9 mouse cellular contexts compared by ENCODE assay signal in genomic region chr11:69557381-69557958, GRCm38 (mm10). TPM values are rescaled to one million over a fixed set of nuclear protein-coding genes. Genes with fewer than 3 reads are reported as not detected.
DNase-seq lines count a peak whose midpoint lies in the region; ATAC-seq and TF ChIP-seq lines count a peak whose summit lies in the region.
"Had no signal": no experiment of that assay in that cellular context is flagged by ENCODE, and none has a peak within 500 bp of the region (broad histone marks: within the 10 kb centered on the region; RNA-seq: fewer than 3 reads in every experiment).

No protein-coding gene starts in this region.

- no peak overlapping the region for H3K27ac ChIP-seq in heart, embryonic 13.5 days (replicated peaks)
- H3K27ac ChIP-seq in cortical plate, adult 2 months (ENCODE audit: insufficient read depth, low read length), result no peak overlapping the region
- peak overlapping the region; percentile 91 for H3K27ac ChIP-seq in hindbrain, embryonic 10.5 days
- peak overlapping the region; percentile 59 for H3K27ac ChIP-seq in midbrain, embryonic 13.5 days

- no peak for ATAC-seq in heart, embryonic 13.5 days (ENCODE audit: extremely low read depth, insufficient number of reproducible peaks, low FRiP score, low TSS enrichment)
- ATAC-seq in midbrain, embryonic 13.5 days, result no peak
- ATAC-seq: lung, postnatal 0 days had no signal

- peak overlapping the region; percentile 95 for H3K4me2 ChIP-seq in heart, embryonic 13.5 days
- H3K4me2 ChIP-seq in midbrain, embryonic 13.5 days (replicated peaks), result peak overlapping the region; percentile 80

- no peaks in the 10 kb centered on the region for H3K9me3 ChIP-seq in heart, embryonic 13.5 days
- no peaks in the 10 kb centered on the region for H3K9me3 ChIP-seq in hindbrain, embryonic 10.5 days
- no peaks in the 10 kb centered on the region for H3K9me3 ChIP-seq in midbrain, embryonic 13.5 days

- WGBS in heart, embryonic 13.5 days, result 44% methylated on average over 14 of the region's 14 CpGs
- WGBS in hindbrain, embryonic 10.5 days, result 13% methylated on average over 14 of the region's 14 CpGs
- 13% methylated on average over 14 of the region's 14 CpGs for WGBS in midbrain, embryonic 13.5 days

- TF ChIP-seq CTCF in cortical plate, adult 2 months (IDR thresholded peaks at IDR 0.05; ENCODE audit: extremely low read depth, insufficient read depth, low read length), result no peak

- peak overlapping the region; percentile 6; the same call in 1 of the 2 replicates for H3K4me3 ChIP-seq in heart, embryonic 13.5 days
- peak overlapping the region; percentile 48 for H3K4me3 ChIP-seq in cortical plate, adult 2 months (ENCODE audit: insufficient read depth, low read length)
- H3K4me3 ChIP-seq in hindbrain, embryonic 10.5 days, result peak overlapping the region; percentile 91
- peak overlapping the region; percentile 94 for H3K4me3 ChIP-seq in midbrain, embryonic 13.5 days (replicated peaks)

- peaks cover 39% of the 10 kb centered on the region for H3K36me3 ChIP-seq in heart, embryonic 13.5 days
- H3K36me3 ChIP-seq in hindbrain, embryonic 10.5 days, result peaks cover 42% of the 10 kb centered on the region
- peaks cover 31% of the 10 kb centered on the region for H3K36me3 ChIP-seq in midbrain, embryonic 13.5 days

- peaks cover 63% of the 10 kb centered on the region for H3K4me1 ChIP-seq in heart, embryonic 13.5 days
- H3K4me1 ChIP-seq in cortical plate, adult 2 months (ENCODE audit: control insufficient read depth, insufficient read depth, low read length), result peaks cover 5% of the 10 kb centered on the region
- peaks cover 100% of the 10 kb centered on the region for H3K4me1 ChIP-seq in hindbrain, embryonic 10.5 days (replicated peaks)
- H3K4me1 ChIP-seq in midbrain, embryonic 13.5 days (replicated peaks), result peaks cover 95% of the 10 kb centered on the region

- TF ChIP-seq POLR2A in cortical plate, adult 2 months (IDR thresholded peaks at IDR 0.05; ENCODE audit: extremely low read depth, insufficient read depth, low read length), result no peak

- H3K27me3 ChIP-seq in heart, embryonic 13.5 days (replicated peaks), result peaks cover 26% of the 10 kb centered on the region
- H3K27me3 ChIP-seq in hindbrain, embryonic 10.5 days (ENCODE audit: insufficient read depth, poor library complexity, severe bottlenecking), result peaks cover 12% of the 10 kb centered on the region; the same call in 1 of the 2 replicates
- H3K27me3 ChIP-seq in midbrain, embryonic 13.5 days, result no peaks in the 10 kb centered on the region

- no peak overlapping the region for H3K9ac ChIP-seq in heart, embryonic 13.5 days
- H3K9ac ChIP-seq in midbrain, embryonic 13.5 days (replicated peaks), result peak overlapping the region; percentile 99

- no peak for DNase-seq in heart, adult 18-20 months
- DNase-seq in hindbrain, embryonic 10.5 days (ENCODE audit: low spot score), result peak; percentile 69
- DNase-seq in spleen, adult 12 weeks (ENCODE audit: low spot score), result no peak
- no peak for DNase-seq in kidney, adult 11 months
- no peak for DNase-seq in lung, adult 18-20 months

RNA-seq across cellular contexts. Expression of gene Efnb3, which starts 2.5 kb away (rescaled TPM):
- polyA plus RNA-seq in heart, embryonic 13.5 days (2015; fragmentation: Nextera tagmentation; extraction: Ambion mirVana), result 56.2 and 59.9 TPM in 2 replicates
- total RNA-seq in heart, adult 18-20 months (2021), result 100 to 1,000 TPM; 111 to 140 TPM
- polyA plus RNA-seq in cortical plate, adult 2 months (2012; rRNA removed), result 68.2 and 77.1 TPM in 2 replicates
- polyA plus RNA-seq in hindbrain, embryonic 10.5 days (2016; fragmentation: Nextera tagmentation; extraction: Ambion mirVana), result 61.9 and 67.2 TPM in 2 replicates
- 95.0 and 130 TPM in 2 replicates for polyA plus RNA-seq in midbrain, embryonic 13.5 days (2015; fragmentation: Nextera tagmentation; extraction: Ambion mirVana)

RNA-seq across cellular contexts. Expression of gene Dnah2, which starts 8.6 kb away (rescaled TPM):
- 0.07 and 0.28 TPM in 2 replicates for polyA plus RNA-seq in heart, embryonic 13.5 days (2015; fragmentation: Nextera tagmentation; extraction: Ambion mirVana)
- under 1 TPM; 0.10 to 0.51 TPM for total RNA-seq in heart, adult 18-20 months (2021)
- 1.6 and 2.1 TPM in 2 replicates for polyA plus RNA-seq in cortical plate, adult 2 months (2012; rRNA removed)
- 2.0 and 2.6 TPM in 2 replicates for polyA plus RNA-seq in hindbrain, embryonic 10.5 days (2016; fragmentation: Nextera tagmentation; extraction: Ambion mirVana)
- polyA plus RNA-seq in midbrain, embryonic 13.5 days (2015; fragmentation: Nextera tagmentation; extraction: Ambion mirVana), result 2.2 and 2.7 TPM in 2 replicates

RNA-seq across cellular contexts. Expression of gene Wrap53, which starts 22.6 kb away (rescaled TPM):
- 16.8 TPM in 2 replicates for polyA plus RNA-seq in heart, embryonic 13.5 days (2015; fragmentation: Nextera tagmentation; extraction: Ambion mirVana)
- 1 to 10 TPM; 5.0 to 5.4 TPM for total RNA-seq in heart, adult 18-20 months (2021)
- 13.6 and 14.3 TPM in 2 replicates for polyA plus RNA-seq in cortical plate, adult 2 months (2012; rRNA removed)
- polyA plus RNA-seq in hindbrain, embryonic 10.5 days (2016; fragmentation: Nextera tagmentation; extraction: Ambion mirVana), result 40.6 and 41.4 TPM in 2 replicates
- polyA plus RNA-seq in midbrain, embryonic 13.5 days (2015; fragmentation: Nextera tagmentation; extraction: Ambion mirVana), result 24.5 and 26.9 TPM in 2 replicates

RNA-seq across cellular contexts. Expression of gene Trp53, which starts 22.7 kb away (rescaled TPM):
- 82.6 and 86.5 TPM in 2 replicates for polyA plus RNA-seq in heart, embryonic 13.5 days (2015; fragmentation: Nextera tagmentation; extraction: Ambion mirVana)
- 10 to 100 TPM; 15.0 to 15.5 TPM for total RNA-seq in heart, adult 18-20 months (2021)
- 33.9 and 35.1 TPM in 2 replicates for polyA plus RNA-seq in cortical plate, adult 2 months (2012; rRNA removed)
- 166 and 173 TPM in 2 replicates for polyA plus RNA-seq in hindbrain, embryonic 10.5 days (2016; fragmentation: Nextera tagmentation; extraction: Ambion mirVana)
- polyA plus RNA-seq in midbrain, embryonic 13.5 days (2015; fragmentation: Nextera tagmentation; extraction: Ambion mirVana), result 84.2 and 93.4 TPM in 2 replicates

RNA-seq across cellular contexts. Expression of gene Atp1b2, which starts 48.3 kb away (rescaled TPM):
- 24.5 and 25.0 TPM in 2 replicates for polyA plus RNA-seq in heart, embryonic 13.5 days (2015; fragmentation: Nextera tagmentation; extraction: Ambion mirVana)
- total RNA-seq in heart, adult 18-20 months (2021), result 10 to 100 TPM; 15.2 to 16.4 TPM
- 362 and 374 TPM in 2 replicates for polyA plus RNA-seq in cortical plate, adult 2 months (2012; rRNA removed)
- 7.5 and 7.8 TPM in 2 replicates for polyA plus RNA-seq in hindbrain, embryonic 10.5 days (2016; fragmentation: Nextera tagmentation; extraction: Ambion mirVana)
- 23.2 and 24.3 TPM in 2 replicates for polyA plus RNA-seq in midbrain, embryonic 13.5 days (2015; fragmentation: Nextera tagmentation; extraction: Ambion mirVana)

Comparison
In these comparisons a context has a peak if more than half of its experiments do, and no peak if none do; other contexts are left out.
1. H3K27ac ChIP-seq: peak in hindbrain, embryonic 10.5 days (single experiment) and midbrain, embryonic 13.5 days (single experiment); none in heart, embryonic 13.5 days (single experiment) and cortical plate, adult 2 months (single experiment).
2. H3K4me3 ChIP-seq: peak in every context shown above with its lines; median percentile 94 in midbrain, embryonic 13.5 days; 91 in hindbrain, embryonic 10.5 days; 48 in cortical plate, adult 2 months; 6 in heart, embryonic 13.5 days.